Mouse (Mus musculus): Measurements from ENCODE around the gene Tex19.1. TPM values are rescaled to one million over a fixed set of nuclear protein-coding genes. Genes with fewer than 3 reads are reported as not detected.

Tex19.1 gene
- polyA plus RNA-seq, 1 experiment from 2014 or later, result not detected

DNA sequence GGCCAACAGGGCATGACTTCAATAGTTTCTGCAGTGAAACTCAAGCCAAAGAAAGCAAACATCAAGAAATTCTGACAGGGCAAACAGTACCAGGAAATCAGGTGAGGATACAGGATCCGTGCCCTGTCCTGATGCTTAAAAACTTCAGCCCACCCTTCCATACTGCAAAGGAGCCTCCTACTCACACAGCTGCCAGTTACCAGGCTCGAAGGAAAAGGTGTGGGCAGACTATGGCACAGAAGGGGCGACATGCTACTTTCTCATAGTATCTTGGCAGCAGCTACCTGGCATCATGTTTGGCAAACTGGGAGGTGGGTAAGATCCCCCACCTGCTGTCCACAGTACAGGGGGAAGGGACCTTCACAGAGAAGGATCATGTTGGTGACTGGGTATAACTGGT, 47.5 kb downstream of the Tex19.1 start:
- H3K27me3 ChIP-seq (replicated peaks; ENCODE audit: control insufficient read depth, insufficient read depth, low read length), result no peaks in the 10 kb centered on the region
- H3K27ac ChIP-seq (ENCODE audit: low read depth), result no peak overlapping the region
- no peak overlapping the region for H3K4me3 ChIP-seq (ENCODE audit: low read depth, low read length)
- ATAC-seq (replicated peaks; ENCODE audit: low FRiP score, low TSS enrichment, low read depth), result no peak
- H3K4me2 ChIP-seq (ENCODE audit: low read length), result no peak overlapping the region
- DNase-seq (ENCODE audit: low spot score), result no peak
- H3K9ac ChIP-seq (ENCODE audit: low read length), result no peak overlapping the region
- no peaks in the 10 kb centered on the region for H3K9me3 ChIP-seq (ENCODE audit: control insufficient read depth, low read length)
- 79% methylated on average over 3 of the region's 3 CpGs for WGBS
- H3K4me1 ChIP-seq (replicated peaks; ENCODE audit: control insufficient read depth, insufficient read depth, low read length), result no peaks in the 10 kb centered on the region
- H3K36me3 ChIP-seq (ENCODE audit: control insufficient read depth, insufficient read depth, low read length), result peaks cover 3% of the 10 kb centered on the region

Other genes starting within 250 kb of the Tex19.1 start
- 5.9 and 7.0 TPM in 2 replicates for gene Ccdc57, start 213.3 kb upstream of the Tex19.1 start, polyA plus RNA-seq (2014; fragmentation: Nextera tagmentation; extraction: Ambion mirVana)
- 62.9 and 64.0 TPM in 2 replicates for gene Slc16a3, start 197.7 kb upstream of the Tex19.1 start, polyA plus RNA-seq (2014; fragmentation: Nextera tagmentation; extraction: Ambion mirVana)
- 68.7 and 70.2 TPM in 2 replicates for gene Csnk1d, start 154.8 kb upstream of the Tex19.1 start, polyA plus RNA-seq (2014; fragmentation: Nextera tagmentation; extraction: Ambion mirVana)
- gene Cd7, start 106.7 kb upstream of the Tex19.1 start, polyA plus RNA-seq (2014; fragmentation: Nextera tagmentation; extraction: Ambion mirVana), result 2.9 and 4.1 TPM in 2 replicates
- 1.5 and 1.8 TPM in 2 replicates for gene Sectm1b, start 82.6 kb upstream of the Tex19.1 start, polyA plus RNA-seq (2014; fragmentation: Nextera tagmentation; extraction: Ambion mirVana)
- gene Sectm1a, start 64.9 kb upstream of the Tex19.1 start, polyA plus RNA-seq (2014; fragmentation: Nextera tagmentation; extraction: Ambion mirVana), result 0.97 and 1.8 TPM in 2 replicates
- not detected in 2 replicates for gene Tex19.2, start 27.5 kb upstream of the Tex19.1 start, polyA plus RNA-seq (2014; fragmentation: Nextera tagmentation; extraction: Ambion mirVana)
- not detected in 2 replicates for gene Uts2r, start 14.1 kb downstream of the Tex19.1 start, polyA plus RNA-seq (2014; fragmentation: Nextera tagmentation; extraction: Ambion mirVana)
- 10.4 and 11.8 TPM in 2 replicates for gene Hexdc, start 58.3 kb downstream of the Tex19.1 start, polyA plus RNA-seq (2014; fragmentation: Nextera tagmentation; extraction: Ambion mirVana)
- gene Ogfod3, start 58.6 kb downstream of the Tex19.1 start, polyA plus RNA-seq (2014; fragmentation: Nextera tagmentation; extraction: Ambion mirVana), result 32.3 and 32.9 TPM in 2 replicates
- gene Cybc1, start 83.2 kb downstream of the Tex19.1 start, polyA plus RNA-seq (2014; fragmentation: Nextera tagmentation; extraction: Ambion mirVana), result 38.1 and 38.2 TPM in 2 replicates
- gene Narf, start 91.1 kb downstream of the Tex19.1 start, polyA plus RNA-seq (2014; fragmentation: Nextera tagmentation; extraction: Ambion mirVana), result 41.1 and 45.2 TPM in 2 replicates
- gene Foxk2, start 113.8 kb downstream of the Tex19.1 start, polyA plus RNA-seq (2014; fragmentation: Nextera tagmentation; extraction: Ambion mirVana), result 10.7 and 10.8 TPM in 2 replicates
- 101 and 105 TPM in 2 replicates for gene Wdr45b, start 208.3 kb downstream of the Tex19.1 start, polyA plus RNA-seq (2014; fragmentation: Nextera tagmentation; extraction: Ambion mirVana)
- 5.3 and 5.4 TPM in 2 replicates for gene Rab40b, start 242.1 kb downstream of the Tex19.1 start, polyA plus RNA-seq (2014; fragmentation: Nextera tagmentation; extraction: Ambion mirVana)